Mouse (Mus musculus) limb, embryonic 11.5 days (tissue): ENCODE results near the gene Cd200. TPM values are rescaled to one million over a fixed set of nuclear protein-coding genes. Genes with fewer than 3 reads are reported as not detected.

Experiments
- ATAC-seq: fragments of 200-750 bp; cut with Nextera tagmentation; 2 replicates; pipeline ENCODE4 v1.8.0; 2017; ENCODE audit warnings: low read depth; ENCODE audit not compliant: insufficient number of reproducible peaks, low FRiP score, low TSS enrichment
- DNase-seq: peaks from one replicate; pipeline ENCODE4 v3.0.0-alpha.2; 2015; ENCODE audit warnings: low spot score
- H3K27ac ChIP-seq: fragments of 300-500 bp; sonication (generic); replicated peaks from 2 replicates; pipeline ENCODE4 v1.5.1; 2014; ENCODE audit warnings: low read depth, mild to moderate bottlenecking, low read length
- H3K27me3 ChIP-seq: fragments of 300-500 bp; sonication (generic); 2 replicates; pipeline ENCODE4 v1.6.1; 2014; ENCODE audit warnings: mild to moderate bottlenecking, low read length, mixed read lengths; ENCODE audit not compliant: control insufficient read depth, insufficient read depth
- H3K36me3 ChIP-seq: fragments of 300-500 bp; sonication (generic); 2 replicates; pipeline ENCODE4 v1.6.1; 2014; ENCODE audit warnings: mild to moderate bottlenecking, low read length, moderate library complexity, mixed read lengths; ENCODE audit not compliant: control insufficient read depth, insufficient read depth
- H3K4me1 ChIP-seq: fragments of 300-500 bp; sonication (generic); 2 replicates; pipeline ENCODE4 v1.6.1; 2014; ENCODE audit warnings: low read length, mixed read lengths; ENCODE audit not compliant: control insufficient read depth, insufficient read depth
- H3K4me2 ChIP-seq: fragments of 300-500 bp; sonication (generic); 2 replicates; pipeline ENCODE4 v1.6.1; 2014; ENCODE audit warnings: low read depth, mild to moderate bottlenecking, moderate library complexity; ENCODE audit not compliant: severe bottlenecking
- H3K4me3 ChIP-seq: fragments of 300-500 bp; sonication (generic); 2 replicates; pipeline ENCODE4 v1.5.1; 2014; ENCODE audit warnings: low read depth, low read length
- H3K9ac ChIP-seq: fragments of 300-500 bp; sonication (generic); 2 replicates; pipeline ENCODE4 v1.6.1; 2014; ENCODE audit warnings: mild to moderate bottlenecking, low read length
- H3K9me3 ChIP-seq: fragments of 300-500 bp; sonication (generic); 2 replicates; pipeline ENCODE4 v1.6.1; 2016; ENCODE audit warnings: low read length; ENCODE audit not compliant: control insufficient read depth
- WGBS: fragments of 180-500 bp; shearing (Covaris S2); extraction: QIAGEN DNeasy Blood & Tissue Kit; methylation state at CpG from one replicate; pipeline ENCODE4 v1.1.7; 2014; 5-methylcytosine and 5-hydroxymethylcytosine counted together
- polyA plus RNA-seq: library from polyadenylated mRNA; unstranded; fragments of >200 nt; fragmentation: Nextera tagmentation; extraction: Ambion mirVana; gene quantifications from 2 replicates; pipeline ENCODE4 v1.2.1, GENCODE M21; 2014

Cd200 gene
- polyA plus RNA-seq, 1 experiment from 2014 or later, result 4.2 TPM

DNA sequence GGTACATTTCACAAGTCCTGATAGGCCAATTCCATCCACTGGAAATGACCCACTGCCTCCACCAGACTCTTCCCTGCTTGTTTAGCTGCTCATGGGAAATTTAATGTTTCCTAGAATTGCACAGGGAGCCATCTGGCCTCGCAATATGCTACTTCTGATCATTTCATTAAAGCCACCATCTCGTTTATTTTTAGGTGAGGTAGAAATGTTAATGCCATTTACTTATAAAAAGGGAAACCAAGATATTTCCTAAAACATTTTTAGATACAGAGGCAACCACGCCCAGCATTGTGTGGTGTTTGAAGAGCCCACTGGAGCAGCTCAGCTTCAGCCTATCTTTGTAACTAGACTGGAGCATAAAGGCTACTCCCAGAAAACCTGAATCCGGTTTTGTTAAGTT lies 32.6 kb downstream of the Cd200 start:
- H3K9ac ChIP-seq, result no peak overlapping the region
- no peaks in the 10 kb centered on the region for H3K9me3 ChIP-seq
- WGBS, result 81% methylated on average over 4 of the region's 4 CpGs
- no peak for ATAC-seq
- H3K4me2 ChIP-seq, result no peak overlapping the region
- no peak for DNase-seq
- H3K4me3 ChIP-seq, result no peak overlapping the region
- no peaks in the 10 kb centered on the region for H3K36me3 ChIP-seq
- no peaks in the 10 kb centered on the region for H3K27me3 ChIP-seq
- no peaks in the 10 kb centered on the region for H3K4me1 ChIP-seq
- H3K27ac ChIP-seq, result no peak overlapping the region

- DNase-seq, result no peak
- no peaks in the 10 kb centered on the region for H3K27me3 ChIP-seq
- H3K4me3 ChIP-seq, result no peak overlapping the region
- H3K36me3 ChIP-seq, result no peaks in the 10 kb centered on the region
- ATAC-seq, result no peak
- H3K4me1 ChIP-seq, result no peaks in the 10 kb centered on the region
- no peak overlapping the region for H3K9ac ChIP-seq
- no peak overlapping the region for H3K4me2 ChIP-seq
- no peak overlapping the region for H3K27ac ChIP-seq
- no peaks in the 10 kb centered on the region for H3K9me3 ChIP-seq
- 75% methylated on average over 2 of the region's 2 CpGs for WGBS
These were observed 33.2 kb downstream of the Cd200 start for GRCm38 (mm10) chr16:45375506-45376225.

DNA sequence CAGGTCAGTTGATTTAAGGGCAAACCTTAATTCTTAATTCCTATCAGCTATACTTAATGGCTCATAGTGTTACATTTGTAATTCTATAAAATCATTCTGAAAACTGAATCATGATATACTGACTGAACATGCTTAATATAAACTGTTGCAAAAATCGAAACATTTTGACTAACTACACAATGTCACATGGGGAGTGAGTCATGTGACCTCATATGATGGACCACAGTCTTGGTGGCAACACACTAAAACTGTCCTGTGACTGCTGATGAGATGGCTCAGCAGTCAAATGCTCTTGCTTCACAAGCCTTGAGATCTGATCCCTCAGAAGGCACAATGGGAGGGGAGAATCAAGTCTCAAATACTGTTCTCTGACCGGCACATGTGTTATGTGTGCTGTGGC lies 34.8 kb downstream of the Cd200 start:
- Histone ChIP-seq H3K27me3 (no peaks in the 10 kb centered on the region), H3K27ac (no peak overlapping the region), H3K9me3 (no peaks in the 10 kb centered on the region), H3K36me3 (no peaks in the 10 kb centered on the region), H3K4me3 (no peak overlapping the region), H3K4me1 (no peaks in the 10 kb centered on the region), H3K9ac (no peak overlapping the region), H3K4me2 (no peak overlapping the region)
- 84% methylated on average over 2 of the region's 2 CpGs for WGBS
- DNase-seq (no peak), ATAC-seq (no peak)

DNA sequence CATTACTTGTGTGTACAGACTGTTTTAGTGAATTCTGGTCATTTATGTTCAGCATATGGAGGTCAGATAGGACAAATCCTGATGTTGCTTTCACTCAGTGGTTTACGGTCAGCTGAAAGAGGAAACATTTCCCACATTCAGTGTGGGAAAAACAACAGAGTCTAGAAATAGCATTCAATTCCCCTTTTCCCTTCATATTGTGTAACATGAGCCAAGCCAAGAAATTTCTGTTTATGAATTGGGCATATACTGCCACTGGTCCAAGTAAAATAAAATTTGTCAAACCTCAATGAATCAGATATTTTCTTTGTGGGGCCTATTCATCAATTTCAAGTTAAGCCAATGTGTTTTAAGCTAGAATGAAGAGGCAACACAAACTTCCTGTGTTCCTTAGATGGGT lies 37.8 kb downstream of the Cd200 start:
- no peaks in the 10 kb centered on the region for H3K36me3 ChIP-seq
- WGBS, result 88% methylated on average over 1 of the region's 1 CpGs
- ATAC-seq (no peak), DNase-seq (no peak)
- no peak overlapping the region for H3K4me2 ChIP-seq
- no peak overlapping the region for H3K9ac ChIP-seq
- H3K4me3 ChIP-seq, result no peak overlapping the region
- H3K9me3 ChIP-seq, result no peaks in the 10 kb centered on the region
- no peaks in the 10 kb centered on the region for H3K4me1 ChIP-seq
- H3K27me3 ChIP-seq, result no peaks in the 10 kb centered on the region
- H3K27ac ChIP-seq, result no peak overlapping the region

DNA sequence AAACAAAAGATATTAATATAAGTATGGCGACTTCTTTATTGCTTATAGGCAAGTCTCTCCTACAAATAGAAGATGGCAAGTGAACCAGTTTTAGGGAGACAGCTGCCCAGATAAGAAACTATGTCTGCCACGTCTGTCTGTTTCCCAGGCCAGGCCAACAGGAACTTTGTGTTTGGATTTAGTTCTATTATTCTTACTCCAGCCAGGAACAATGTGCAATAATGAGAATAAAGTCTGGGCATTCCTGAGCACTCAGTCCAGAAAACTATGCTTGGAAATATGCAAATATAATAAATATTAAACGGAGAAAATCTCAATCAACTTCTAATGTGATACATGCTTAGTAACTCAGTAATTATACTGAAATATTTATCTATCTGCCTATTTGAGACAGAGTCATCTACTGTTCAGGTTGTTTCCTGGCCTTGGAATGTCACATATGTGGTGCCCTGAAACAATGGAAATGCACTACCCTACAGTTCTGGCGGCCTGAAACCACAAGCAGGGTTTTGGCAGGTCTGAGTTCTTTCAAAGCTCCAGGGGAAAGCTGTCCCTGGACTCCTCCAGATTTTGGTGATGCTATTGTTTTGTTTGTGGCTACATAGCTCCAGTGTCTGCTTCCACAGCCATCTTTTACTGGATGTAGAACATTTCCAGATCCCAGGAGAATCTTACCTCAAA lies 39.4 kb downstream of the Cd200 start:
- ATAC-seq (no peak), DNase-seq (no peak)
- no peaks in the 10 kb centered on the region for H3K9me3 ChIP-seq
- H3K36me3 ChIP-seq, result no peaks in the 10 kb centered on the region
- H3K27me3 ChIP-seq, result no peaks in the 10 kb centered on the region
- H3K27ac ChIP-seq, result no peak overlapping the region
- H3K4me1 ChIP-seq, result no peaks in the 10 kb centered on the region
- H3K9ac ChIP-seq, result no peak overlapping the region
- H3K4me2 ChIP-seq, result no peak overlapping the region
- no peak overlapping the region for H3K4me3 ChIP-seq
- WGBS, result 81% methylated on average over 4 of the region's 4 CpGs

DNA sequence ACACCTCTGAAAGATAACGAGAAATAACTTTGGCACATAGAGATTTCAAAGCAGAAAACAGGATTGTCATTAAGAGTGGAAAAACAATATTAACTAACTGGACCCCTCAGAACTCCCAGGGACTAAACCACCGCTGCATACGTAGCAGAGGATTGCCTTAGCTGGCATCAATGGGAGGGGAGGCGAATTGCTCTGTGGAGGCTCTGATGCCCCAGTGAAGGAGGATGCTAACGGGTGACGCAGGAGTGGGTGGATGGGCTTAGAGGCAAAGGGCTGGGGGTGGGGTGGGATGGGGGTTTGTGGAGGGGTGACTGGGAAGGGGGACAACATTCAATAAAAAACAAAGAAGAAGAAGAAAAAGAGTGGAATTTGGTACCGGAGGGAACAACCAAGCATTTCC lies 42.7 kb downstream of the Cd200 start:
- WGBS, result 75% methylated on average over 7 of the region's 7 CpGs
- H3K4me3 ChIP-seq, result no peak overlapping the region
- no peaks in the 10 kb centered on the region for H3K9me3 ChIP-seq
- no peak for DNase-seq
- H3K27ac ChIP-seq, result no peak overlapping the region
- no peak overlapping the region for H3K9ac ChIP-seq
- no peaks in the 10 kb centered on the region for H3K27me3 ChIP-seq
- no peak overlapping the region for H3K4me2 ChIP-seq
- H3K4me1 ChIP-seq, result no peaks in the 10 kb centered on the region
- no peak for ATAC-seq
- H3K36me3 ChIP-seq, result no peaks in the 10 kb centered on the region

DNA sequence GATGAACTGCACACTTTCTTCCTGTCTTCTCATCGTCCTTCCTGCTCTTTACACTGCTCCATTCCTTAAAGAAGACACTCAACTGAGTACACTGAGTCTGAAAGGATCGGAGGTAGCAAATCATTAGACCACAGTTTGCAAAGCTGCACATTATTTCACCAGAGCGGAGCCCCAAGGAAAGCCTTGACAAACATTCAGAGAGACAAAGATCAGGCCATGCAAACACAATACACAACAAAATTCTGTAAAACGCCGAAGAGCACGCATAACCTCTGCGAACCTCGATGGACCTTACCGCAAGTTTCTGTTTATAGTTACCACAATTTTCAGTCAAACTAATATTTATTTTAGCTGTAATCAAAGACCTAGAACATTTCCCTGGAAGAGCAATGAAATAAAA lies 43.5 kb downstream of the Cd200 start:
- 95% methylated on average over 9 of the region's 9 CpGs for WGBS
- H3K36me3 ChIP-seq, result no peaks in the 10 kb centered on the region
- ATAC-seq (no peak), DNase-seq (no peak)
- H3K9me3 ChIP-seq, result no peaks in the 10 kb centered on the region
- H3K27ac ChIP-seq, result no peak overlapping the region
- no peak overlapping the region for H3K9ac ChIP-seq
- H3K4me3 ChIP-seq, result no peak overlapping the region
- H3K4me2 ChIP-seq, result no peak overlapping the region
- no peaks in the 10 kb centered on the region for H3K27me3 ChIP-seq
- H3K4me1 ChIP-seq, result no peaks in the 10 kb centered on the region

DNA sequence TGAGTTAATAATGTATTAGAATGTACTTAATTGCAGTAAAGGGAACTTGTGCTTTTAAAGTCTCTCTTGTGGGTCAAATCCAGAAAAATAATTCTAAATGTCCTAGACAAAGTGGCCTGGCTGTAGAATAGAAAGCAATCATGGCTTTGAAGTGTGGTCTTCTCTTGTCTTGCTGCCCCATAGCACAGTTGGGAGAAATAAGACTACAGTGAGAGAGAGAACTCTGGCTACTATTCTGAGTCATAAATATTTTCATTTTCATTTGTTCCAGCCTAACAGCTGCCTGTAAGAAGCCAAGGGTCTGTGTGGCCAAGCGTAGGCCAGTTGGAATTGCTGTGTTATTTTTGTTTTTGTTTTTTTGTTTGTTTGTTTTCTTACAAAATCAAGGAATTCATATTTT lies 44.2 kb downstream of the Cd200 start:
- Histone ChIP-seq H3K4me2 (no peak overlapping the region), H3K4me3 (no peak overlapping the region), H3K36me3 (no peaks in the 10 kb centered on the region), H3K9me3 (no peaks in the 10 kb centered on the region), H3K27me3 (no peaks in the 10 kb centered on the region), H3K4me1 (no peaks in the 10 kb centered on the region), H3K27ac (no peak overlapping the region), H3K9ac (no peak overlapping the region)
- ATAC-seq (no peak), DNase-seq (no peak)
- WGBS, result 95% methylated on average over 1 of the region's 1 CpGs
